Mouse (Mus musculus) bone marrow, adult 2 months (tissue): Measurements from ENCODE around the gene Fmnl2.

ENCODE experiments used
- CTCF ChIP-seq: fragments of 200-500 bp; IDR thresholded peaks from 2 replicates; pipeline ENCODE4 v1.5.1; 2011; ENCODE audit warnings: low read length, control low read depth; ENCODE audit not compliant: control insufficient read depth, insufficient read depth
- POLR2A ChIP-seq: fragments of 200-500 bp; IDR thresholded peaks from 2 replicates; pipeline ENCODE4 v1.6.1; 2011; ENCODE audit warnings: low read depth, mild to moderate bottlenecking, control low read depth, low read length, borderline replicate concordance; ENCODE audit not compliant: control insufficient read depth

GRCm38 (mm10) chr2:52957771-52958534 is 100.3 kb downstream of the Fmnl2 start:
- TF ChIP-seq POLR2A (no peak), CTCF (no peak)
